Mouse (Mus musculus) embryonic stem cell, embryonic (primary cell): ENCODE data around the gene Slc38a3.

Source experiments
- CTCF ChIA-PET, 4 experiments: fragments of 300-600 bp in 2 of 4; fragments of 350-600 bp in 2 of 4; sonication (Branson Sonifier 250); formaldehyde crosslinking; loops; one replicate each; lab custom pipeline; 2022; ENCODE audit warnings: inconsistent platforms in 2 of 4; lab: Charles Lee
- POLR2A ChIA-PET, 4 experiments: fragments of 300-600 bp in 2 of 4; fragments of 350-600 bp in 2 of 4; sonication (Branson Sonifier 250); formaldehyde crosslinking; loops; one replicate each; lab custom pipeline; 2022; ENCODE audit warnings: antibody characterized with exemption in 4 of 4, inconsistent platforms in 1 of 4; lab: Charles Lee

Slc38a3 gene

DNA sequence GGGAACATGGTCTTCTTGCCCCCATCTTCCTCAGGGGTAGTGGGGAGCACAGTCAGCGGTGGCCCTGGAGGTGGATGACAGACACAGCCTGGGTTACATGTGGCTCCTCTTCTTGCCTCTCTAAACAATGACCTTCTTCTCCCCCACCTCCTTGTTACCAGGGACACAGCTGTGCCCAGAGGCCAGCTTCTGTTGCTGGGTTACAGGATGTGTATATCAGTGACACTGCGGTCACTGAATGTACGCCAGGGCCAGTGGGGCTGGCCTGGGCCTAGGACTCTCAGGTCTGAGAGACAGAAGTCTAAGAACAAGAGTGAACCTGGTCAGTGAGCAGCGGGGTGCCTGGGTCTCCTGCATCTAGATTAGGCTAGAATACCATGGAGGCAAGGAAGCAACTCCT, 54.3 kb downstream of the Slc38a3 start:
- CTCF ChIA-PET: interaction anchor here in 3 of 4 experiments (1.0 to 9.0 kb wide), 11 partner anchors 11 to 258 kb away, joined by 3 to 161 read pairs (median 7); partner anchors contain the start of gene Ifrd2 (in 1 of the 3)
- POLR2A ChIA-PET: interaction anchor here in 2 of 4 experiments (0.9 to 4.3 kb wide), 10 partner anchors 9 to 38 kb away, joined by 3 to 27 read pairs (median 4); partner anchors contain the start of genes Gnai2 (in 1 of the 2) and Hyal1 (in 1 of the 2)

DNA sequence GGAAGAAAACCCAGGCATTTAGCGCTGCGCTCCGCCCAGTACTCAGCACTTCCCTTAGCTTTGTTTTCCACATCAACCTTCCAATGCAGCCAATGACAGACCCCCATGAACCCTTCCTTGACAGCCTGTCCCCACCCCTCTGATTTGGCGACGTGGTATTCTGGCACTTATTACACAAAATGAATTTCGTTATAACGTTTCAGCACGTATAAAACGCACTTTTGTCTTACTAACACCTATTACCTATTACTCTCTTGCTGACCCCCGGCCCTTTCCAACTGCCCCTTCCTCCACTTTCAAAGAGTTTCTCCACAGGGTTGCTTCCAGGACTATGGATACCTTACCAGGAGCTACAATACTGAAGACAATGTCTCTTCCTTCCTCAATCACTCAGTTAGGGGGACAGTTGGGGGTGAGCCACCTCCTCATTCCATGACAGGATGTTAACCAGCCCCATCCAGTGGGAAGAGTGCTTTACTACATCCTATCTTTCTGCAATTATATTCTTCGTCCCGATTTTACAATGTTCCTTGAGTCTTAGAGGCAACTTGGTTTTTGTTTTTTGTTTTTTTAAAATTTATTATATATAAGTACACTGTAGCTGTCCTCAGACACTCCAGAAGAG, 56.3 kb downstream of the Slc38a3 start:
- ChIA-PET CTCF (interaction anchor here (0.6 to 9.0 kb wide), 93 partner anchors 12 to 1039 kb away, joined by 3 to 161 read pairs (median 5); partner anchors contain the start of genes Gnai2 (in 3 of the 4), Hyal2 (in 2 of the 4), Tmem115 (in 2 of the 4) and Zmynd10 (in 2 of the 4)), POLR2A (interaction anchor here (0.5 to 4.8 kb wide), 101 partner anchors 10 to 1244 kb away, joined by 3 to 93 read pairs (median 5); partner anchors contain the start of genes Gnai2 (in 3 of the 4), Hyal3 (in 3 of the 4), Ifrd2 (in 3 of the 4) and Cyb561d2 (in 2 of the 4))

DNA sequence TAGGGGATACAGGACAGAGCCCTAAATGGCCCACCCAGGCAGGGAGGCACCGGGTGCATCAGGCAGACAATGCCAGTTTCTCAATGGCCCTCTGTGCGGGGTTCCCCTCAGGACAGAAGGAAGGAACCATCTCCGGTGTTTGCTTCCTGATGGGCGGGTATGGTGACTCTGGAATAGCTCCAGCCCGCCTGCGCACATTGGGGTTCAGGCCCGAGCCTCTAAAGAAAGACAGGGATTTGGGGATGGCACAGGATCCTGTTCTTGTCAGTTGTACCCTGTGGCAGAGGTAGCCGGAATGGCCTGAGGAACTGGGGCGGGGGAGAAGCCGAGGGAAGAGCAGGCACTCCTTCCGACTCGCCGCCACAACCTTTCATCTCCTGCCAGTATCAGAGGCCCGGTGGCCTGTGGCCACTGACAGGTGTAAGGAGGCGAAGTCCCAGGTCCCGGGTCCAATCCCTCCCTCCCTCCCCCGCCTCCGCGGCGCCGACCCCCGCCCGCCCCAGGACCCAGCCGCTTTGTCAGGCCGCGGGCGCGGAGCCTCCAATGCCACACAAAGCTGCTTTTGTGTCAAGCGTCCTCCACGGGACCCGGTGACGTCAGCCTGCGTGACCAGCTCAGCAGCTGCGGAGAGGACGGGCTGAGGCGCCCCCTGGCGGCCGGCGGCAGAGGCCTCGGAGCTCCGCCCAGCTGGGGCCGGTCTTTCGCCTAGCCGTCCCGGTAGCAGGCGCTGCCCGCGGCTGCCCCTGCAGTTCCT, 57.0 kb downstream of the Slc38a3 start:
- CTCF ChIA-PET: interaction anchor here (0.5 to 9.0 kb wide), 98 partner anchors 10 to 1040 kb away, joined by 3 to 161 read pairs (median 5); partner anchors contain the start of genes Gnai2 (in 3 of the 4), Tmem115 (in 3 of the 4), Hyal2 (in 2 of the 4) and Zmynd10 (in 2 of the 4)
- POLR2A ChIA-PET: interaction anchor here (0.5 to 4.8 kb wide), 112 partner anchors 9 to 1243 kb away, joined by 3 to 93 read pairs (median 5); partner anchors contain the start of genes Gnai2 (in 3 of the 4), Hyal3 (in 3 of the 4), Ifrd2 (in 3 of the 4) and Cyb561d2 (in 2 of the 4)

DNA sequence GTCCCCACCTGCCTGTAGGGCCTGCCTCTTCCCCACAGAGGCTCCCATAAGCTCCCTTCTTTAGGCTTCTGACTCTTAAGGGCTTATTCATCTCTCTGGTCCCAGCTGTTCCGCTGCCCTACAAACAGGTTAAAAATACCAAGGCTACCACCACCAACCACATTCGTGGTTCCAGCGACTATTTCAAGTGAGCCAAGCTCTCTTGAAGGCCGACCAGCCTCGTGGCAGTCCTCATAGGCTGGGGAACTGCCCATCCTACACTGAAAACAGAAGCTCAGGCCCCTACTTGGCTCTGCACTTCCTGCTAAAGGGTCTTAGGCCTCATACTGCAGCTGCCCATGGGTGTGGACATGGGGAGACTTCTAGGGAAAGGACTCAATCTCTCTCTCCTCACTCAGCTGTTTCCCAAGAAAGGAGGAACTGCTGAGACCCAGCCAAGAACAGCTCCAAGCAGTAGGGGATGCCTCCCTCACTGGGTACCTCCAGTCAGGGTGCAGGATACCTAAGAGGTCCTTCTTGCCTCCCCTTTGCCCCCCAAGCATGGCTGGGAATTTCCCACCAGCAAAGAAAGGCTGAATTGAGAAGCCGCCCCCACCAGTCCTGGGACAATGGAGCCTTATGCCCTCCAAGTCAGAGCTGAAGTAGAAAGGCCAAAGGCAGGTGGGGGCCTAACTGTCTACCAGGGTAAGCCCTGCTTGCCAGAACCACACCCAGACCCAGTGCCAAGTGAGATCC, 57.7 kb downstream of the Slc38a3 start:
- ChIA-PET CTCF (interaction anchor here (0.6 to 9.0 kb wide), 35 partner anchors 9 to 968 kb away, joined by 3 to 161 read pairs (median 7); partner anchors contain the start of genes Gnai2 (in 2 of the 4), Cyb561d2 (in 1 of the 4), Hyal2 (in 1 of the 4) and Nprl2 (in 1 of the 4)), POLR2A (interaction anchor here in 3 of 4 experiments (0.5 to 4.8 kb wide), 61 partner anchors 9 to 381 kb away, joined by 3 to 93 read pairs (median 8); partner anchors contain the start of genes Gnai2 (in 3 of the 3), Cyb561d2 (in 2 of the 3), Hyal3 (in 2 of the 3) and Ifrd2 (in 2 of the 3))

DNA sequence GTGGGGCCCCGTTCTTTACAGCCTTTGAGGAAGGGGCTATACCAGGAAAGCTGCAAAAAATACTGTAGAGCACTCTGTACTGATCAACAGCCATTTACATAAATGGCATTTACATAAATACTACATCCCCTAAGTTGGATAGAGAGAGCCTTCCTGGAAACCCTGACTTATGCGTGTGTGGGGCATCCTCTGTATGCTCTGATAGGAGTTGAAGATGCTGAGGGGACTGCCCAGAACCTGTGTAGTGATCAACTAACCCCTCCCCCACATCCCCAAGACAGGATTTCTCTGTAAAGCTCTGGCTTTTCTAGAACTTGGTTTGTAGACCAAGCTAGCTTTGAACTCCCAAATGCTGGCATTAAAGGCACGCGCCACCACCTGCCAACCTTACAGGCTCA, 59.9 kb downstream of the Slc38a3 start:
- ChIA-PET POLR2A (interaction anchor here in 3 of 4 experiments (0.7 to 4.8 kb wide), 20 partner anchors 9 to 106 kb away, joined by 3 to 82 read pairs (median 6); partner anchors contain the start of genes Hyal1 (in 2 of the 3), Ifrd2 (in 2 of the 3) and Gnai2 (in 1 of the 3)), CTCF (interaction anchor here in 3 of 4 experiments (0.6 to 9.0 kb wide), 17 partner anchors 8 to 146 kb away, joined by 3 to 161 read pairs (median 4); partner anchors contain the start of gene Gnai2 (in 1 of the 3))

DNA sequence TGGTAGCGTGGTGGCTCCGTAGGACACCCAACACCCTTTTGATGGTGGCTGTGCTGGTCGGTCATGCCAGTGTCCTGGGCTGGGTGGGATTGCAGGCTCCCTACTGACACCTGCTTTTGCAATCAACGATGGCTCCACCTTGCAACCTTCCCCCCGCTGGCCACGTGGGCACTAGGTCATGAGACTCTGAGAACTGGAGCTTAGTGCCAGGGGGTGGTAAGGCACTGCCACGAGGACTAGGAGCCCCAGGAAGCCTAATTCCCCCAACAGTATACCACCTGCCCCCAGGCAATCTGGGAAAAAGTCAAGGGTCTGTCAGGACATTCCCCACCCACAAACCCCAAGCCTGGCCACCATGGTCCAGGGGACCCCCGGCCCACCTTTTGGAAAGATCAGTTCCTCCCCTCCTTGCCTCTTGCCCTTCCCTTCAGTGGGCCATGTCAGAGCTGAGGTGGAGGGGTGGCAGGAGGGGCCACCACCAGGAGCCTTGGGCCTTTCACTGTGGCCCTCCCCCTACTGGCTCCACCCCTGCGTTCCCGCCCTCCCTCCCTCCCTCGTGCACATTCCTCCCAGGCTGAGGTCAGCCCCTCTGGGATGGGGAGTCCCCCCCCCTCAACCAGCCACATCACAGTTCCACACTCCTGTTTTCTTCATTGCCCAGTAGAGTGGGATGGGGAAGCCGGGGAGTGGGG, 60.4 kb downstream of the Slc38a3 start, which contains the start of gene Sema3b:
TSS of gene Sema3b (minus strand) at position 489 of the 692 bp plus-strand sequence.
- ChIA-PET CTCF (interaction anchor here in 3 of 4 experiments (0.6 to 9.0 kb wide), 17 partner anchors 8 to 146 kb away, joined by 3 to 161 read pairs (median 4); no protein-coding TSS in a partner anchor), POLR2A (interaction anchor here in 3 of 4 experiments (0.7 to 4.8 kb wide), 24 partner anchors 9 to 506 kb away, joined by 3 to 82 read pairs (median 4); partner anchors contain the start of genes Hyal1 (in 2 of the 3), Ifrd2 (in 2 of the 3) and Gnai2 (in 1 of the 3))

DNA sequence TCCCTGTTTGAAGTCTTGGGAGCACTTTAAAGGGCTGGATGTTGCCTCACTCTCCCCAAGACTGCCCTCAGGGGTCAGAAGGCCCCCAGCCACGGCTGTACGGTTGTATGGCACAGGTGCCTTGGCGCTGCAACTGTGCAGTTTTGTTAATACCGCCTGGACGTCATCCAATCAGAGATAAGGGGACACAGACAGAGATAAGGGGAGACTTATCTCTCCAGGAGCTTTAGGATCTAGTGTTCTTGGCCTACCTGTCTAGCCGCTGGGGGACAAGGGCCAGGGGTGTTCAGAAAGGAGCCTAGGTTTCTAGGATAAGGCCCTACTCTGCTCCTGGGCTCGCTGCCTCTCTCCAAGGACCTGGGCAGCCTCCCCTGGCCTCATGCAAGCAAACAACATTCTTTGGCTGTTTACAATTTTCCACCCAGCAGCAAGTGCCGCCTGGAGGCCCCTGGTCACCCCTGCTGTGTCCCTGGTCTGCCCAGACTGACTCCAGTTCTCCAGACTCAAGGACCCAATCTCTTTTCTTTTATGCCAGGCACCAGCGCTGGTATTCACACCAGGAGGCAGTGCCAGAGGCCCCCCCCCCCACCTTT, 61.6 kb downstream of the Slc38a3 start:
- POLR2A ChIA-PET: interaction anchor here in 3 of 4 experiments (0.7 to 4.6 kb wide), 25 partner anchors 12 to 508 kb away, joined by 3 to 18 read pairs (median 3); partner anchors contain the start of genes Gnai2 (in 2 of the 3), Hyal1 (in 1 of the 3), Ifrd2 (in 1 of the 3) and Tusc2 (in 1 of the 3)
- CTCF ChIA-PET: interaction anchor here in 3 of 4 experiments (0.5 to 8.2 kb wide), 12 partner anchors 8 to 132 kb away, joined by 3 to 110 read pairs (median 4); no protein-coding TSS in a partner anchor

DNA sequence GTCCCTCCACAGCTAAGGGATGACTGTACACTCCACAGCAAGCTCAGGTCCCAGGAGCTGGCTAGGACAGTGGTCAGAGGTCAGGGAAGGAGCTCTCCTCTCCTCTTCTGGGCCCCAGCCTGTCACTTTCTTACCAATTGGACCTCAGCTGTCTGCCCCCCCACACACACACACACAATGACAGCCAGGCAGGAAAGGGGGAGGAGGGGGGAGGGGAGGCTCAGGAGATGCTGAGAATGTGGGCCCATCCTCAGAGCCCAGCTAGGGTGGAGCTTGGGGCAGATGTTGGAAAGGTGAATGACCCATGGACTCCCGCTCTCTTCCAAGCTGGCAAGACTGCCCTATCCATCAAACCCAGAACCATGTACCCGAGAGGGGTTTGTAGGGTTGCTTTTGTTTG, 62.3 kb downstream of the Slc38a3 start:
- ChIA-PET CTCF (interaction anchor here (0.6 to 8.2 kb wide), 12 partner anchors 9 to 71 kb away, joined by 3 to 110 read pairs (median 5); no protein-coding TSS in a partner anchor), POLR2A (interaction anchor here in 3 of 4 experiments (0.5 to 4.6 kb wide), 19 partner anchors 9 to 1402 kb away, joined by 3 to 18 read pairs (median 5); partner anchors contain the start of genes Gnai2 (in 2 of the 3), Ifrd2 (in 2 of the 3) and Tusc2 (in 1 of the 3))

DNA sequence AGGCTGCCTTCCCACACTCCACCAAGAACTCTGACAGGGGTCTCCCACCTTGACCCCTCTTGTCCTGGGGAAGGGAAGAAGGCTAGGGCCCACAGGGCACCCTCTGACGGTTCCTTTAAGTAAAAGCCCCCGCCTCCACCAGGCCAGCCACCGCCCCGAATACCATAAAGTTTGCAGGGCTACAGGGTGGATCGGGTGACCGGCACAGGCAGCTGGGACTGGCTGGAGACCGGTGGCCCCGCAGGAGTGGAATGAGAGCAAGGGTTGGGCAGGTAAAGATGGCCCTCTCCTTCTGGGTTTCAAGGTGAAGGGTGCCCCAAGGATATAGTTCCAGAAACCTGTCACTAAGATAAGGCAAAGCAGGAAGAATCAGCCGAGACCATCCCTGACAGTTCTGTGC, 62.7 kb downstream of the Slc38a3 start:
- POLR2A ChIA-PET: interaction anchor here (0.7 to 4.6 kb wide), 20 partner anchors 8 to 397 kb away, joined by 3 to 18 read pairs (median 5); partner anchors contain the start of genes Gnai2 (in 2 of the 4), Ifrd2 (in 2 of the 4), Hyal3 (in 1 of the 4) and Tusc2 (in 1 of the 4)
- CTCF ChIA-PET: interaction anchor here (0.7 to 8.2 kb wide), 13 partner anchors 11 to 71 kb away, joined by 3 to 110 read pairs (median 5); no protein-coding TSS in a partner anchor

DNA sequence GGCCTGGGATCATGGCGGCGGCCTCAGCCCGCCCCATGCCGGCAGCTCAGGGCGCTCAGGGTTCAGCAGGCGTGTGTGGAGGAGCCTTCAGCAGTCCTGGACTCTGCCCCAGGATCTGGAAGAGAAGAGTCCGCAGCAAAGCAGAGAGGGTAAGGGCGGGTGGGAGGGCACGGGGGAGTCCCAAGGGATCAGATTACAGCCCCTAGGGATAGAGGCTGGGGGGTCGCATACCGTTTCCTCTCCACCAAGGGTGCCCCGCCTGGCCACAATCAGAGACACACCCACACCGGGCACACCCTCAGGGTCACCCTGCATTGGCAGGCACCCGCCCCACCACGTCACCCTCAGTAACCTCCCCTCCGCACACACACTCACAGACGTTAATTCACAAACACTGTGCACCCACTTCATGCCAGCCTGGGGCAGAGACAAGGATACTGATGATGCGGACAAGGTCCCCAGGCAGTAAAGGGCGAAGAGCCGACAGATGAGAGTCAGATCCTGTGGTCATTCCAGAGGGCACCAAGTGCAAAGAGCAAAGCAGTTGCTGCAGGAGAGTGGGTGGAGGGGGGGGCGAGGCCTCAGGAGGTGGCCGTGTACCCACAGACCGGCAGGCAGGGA, 64.2 kb downstream of the Slc38a3 start:
- POLR2A ChIA-PET: interaction anchor here in 2 of 4 experiments (1.5 to 21.2 kb wide), 2 partner anchors 19 to 29 kb away, joined by 4 to 450 read pairs; partner anchors contain the start of genes Hyal1 (in 1 of the 2), Hyal2 (in 1 of the 2), Hyal3 (in 1 of the 2) and Ifrd2 (in 1 of the 2)
- CTCF ChIA-PET: interaction anchor here in 1 of 4 experiments (0.5 to 1.5 kb wide), 4 partner anchors 13 to 40 kb away, joined by 3 to 7 read pairs (median 3); partner anchors contain the start of gene Ifrd2

DNA sequence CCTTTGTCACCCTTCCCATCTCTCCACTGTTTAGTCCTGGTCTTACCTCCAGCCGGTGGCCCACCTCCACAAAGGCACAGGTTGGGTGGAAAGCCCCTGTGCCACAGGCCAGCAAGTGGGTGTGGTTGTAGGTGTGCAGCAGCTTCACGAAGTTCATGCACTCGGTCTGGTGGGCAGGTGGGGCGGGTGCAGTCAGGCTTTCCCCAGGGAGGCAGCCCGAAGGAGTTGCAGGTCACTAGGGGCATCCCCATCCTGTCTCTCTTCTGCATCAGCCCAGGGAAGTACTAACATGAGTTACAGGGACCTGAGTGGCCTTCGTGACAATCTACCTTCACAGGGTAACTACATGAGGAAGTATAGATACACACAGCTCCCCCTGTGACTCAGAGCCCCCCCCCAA, 66.1 kb downstream of the Slc38a3 start:
- ChIA-PET POLR2A (interaction anchor here in 3 of 4 experiments (0.8 to 21.2 kb wide), 6 partner anchors 8 to 42 kb away, joined by 4 to 450 read pairs (median 8); partner anchors contain the start of genes Hyal1 (in 1 of the 3), Hyal2 (in 1 of the 3), Hyal3 (in 1 of the 3) and Ifrd2 (in 1 of the 3)), CTCF (interaction anchor here (0.6 to 7.5 kb wide), 9 partner anchors 9 to 393 kb away, joined by 3 to 109 read pairs (median 8); partner anchors contain the start of genes Gm20662 (in 1 of the 4), Gnai2 (in 1 of the 4) and Sema3b (in 1 of the 4))

DNA sequence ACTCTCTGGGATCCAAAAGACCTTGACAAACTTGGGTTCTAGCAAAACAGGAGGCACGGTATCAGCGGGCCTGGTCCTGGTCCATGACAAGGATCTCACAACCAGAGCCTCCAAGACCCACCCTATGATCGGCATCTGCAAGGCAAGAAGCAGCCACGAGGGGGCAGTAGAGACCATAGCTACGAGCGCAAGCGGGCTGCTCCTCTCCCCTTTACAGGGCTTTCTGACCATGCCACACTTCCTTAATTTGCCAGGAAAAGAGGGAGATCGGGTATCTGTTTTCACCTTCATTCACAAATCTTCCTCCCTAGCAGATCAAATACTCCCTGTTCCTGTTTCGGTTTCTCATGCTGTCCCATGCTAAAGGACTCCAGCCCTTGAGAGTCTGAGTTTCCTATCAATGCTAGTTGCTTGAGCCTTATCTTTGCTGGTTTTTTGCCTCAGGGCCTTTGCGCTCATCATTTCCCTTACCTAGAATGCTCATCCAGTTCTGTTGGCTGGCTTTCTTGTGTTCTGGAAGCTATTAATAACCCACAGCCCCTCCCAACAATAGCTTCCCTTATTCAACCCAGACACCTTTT, 67.2 kb downstream of the Slc38a3 start:
- CTCF ChIA-PET: interaction anchor here (0.6 to 7.5 kb wide), 35 partner anchors 9 to 356 kb away, joined by 3 to 109 read pairs (median 4); partner anchors contain the start of genes Ifrd2 (in 2 of the 4), Gnai2 (in 1 of the 4) and Sema3b (in 1 of the 4)
- POLR2A ChIA-PET: interaction anchor here (0.6 to 21.2 kb wide), 14 partner anchors 9 to 438 kb away, joined by 3 to 450 read pairs (median 4); partner anchors contain the start of genes Ifrd2 (in 2 of the 4), Hyal1 (in 1 of the 4), Hyal2 (in 1 of the 4) and Hyal3 (in 1 of the 4)

DNA sequence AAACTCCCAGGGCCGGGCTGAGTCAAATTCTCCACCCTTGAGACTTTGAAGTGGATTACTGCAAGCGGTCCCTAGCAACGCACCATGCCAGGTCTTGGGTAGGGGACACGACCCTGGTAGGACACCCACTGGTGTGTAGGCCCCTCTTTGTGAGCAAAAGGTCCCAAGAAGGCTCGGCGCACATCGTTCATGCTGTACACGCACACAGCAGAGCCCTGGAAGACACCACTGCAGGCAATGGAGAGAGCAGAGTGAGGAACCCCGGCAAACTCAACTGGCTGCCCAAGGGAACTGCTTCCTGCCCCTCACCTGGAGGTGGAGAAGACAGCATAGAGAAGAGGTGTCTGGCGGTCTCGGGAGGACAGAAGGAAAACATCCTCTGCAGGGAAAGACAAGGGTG, 68.1 kb downstream of the Slc38a3 start:
- ChIA-PET CTCF (interaction anchor here (0.6 to 7.5 kb wide), 35 partner anchors 9 to 254 kb away, joined by 3 to 109 read pairs (median 5); partner anchors contain the start of genes Gnai2 (in 2 of the 4), Ifrd2 (in 2 of the 4), Cyb561d2 (in 1 of the 4) and Hyal1 (in 1 of the 4)), POLR2A (interaction anchor here in 3 of 4 experiments (0.6 to 21.2 kb wide), 13 partner anchors 8 to 65 kb away, joined by 3 to 450 read pairs (median 5); partner anchors contain the start of genes Hyal1 (in 2 of the 3), Ifrd2 (in 2 of the 3), Naa80 (in 2 of the 3) and Hyal2 (in 1 of the 3))
